Mouse (Mus musculus) kidney, adult 2 months (tissue): Measurements from ENCODE around the gene Apbb1ip. TPM values are rescaled to one million over a fixed set of nuclear protein-coding genes. Genes with fewer than 3 reads are reported as not detected.

Experiments
- DNase-seq: peaks from one replicate; pipeline ENCODE4 v3.0.0; 2021
- H3K27ac ChIP-seq: fragments of 200-500 bp; 2 replicates; pipeline ENCODE4 v1.5.1; 2012; ENCODE audit warnings: low read depth, low read length, control low read depth, inconsistent platforms; ENCODE audit not compliant: insufficient read depth
- H3K27me3 ChIP-seq: fragments of 200-500 bp; replicated peaks from 2 replicates; pipeline ENCODE4 v1.6.1; 2012; ENCODE audit warnings: mild to moderate bottlenecking, moderate library complexity, low read length, inconsistent platforms; ENCODE audit not compliant: control insufficient read depth, insufficient read depth
- H3K36me3 ChIP-seq: fragments of 200-500 bp; 2 replicates; pipeline ENCODE4 v1.6.1; 2012; ENCODE audit warnings: mild to moderate bottlenecking, moderate library complexity, low read length, inconsistent platforms; ENCODE audit not compliant: control insufficient read depth, insufficient read depth
- H3K4me1 ChIP-seq: fragments of 200-500 bp; 2 replicates; pipeline ENCODE4 v1.6.1; 2011; ENCODE audit warnings: low read length; ENCODE audit not compliant: control insufficient read depth, insufficient read depth
- H3K4me3 ChIP-seq: fragments of 200-500 bp; 2 replicates; pipeline ENCODE4 v1.5.1; 2011; ENCODE audit warnings: mild to moderate bottlenecking, low read depth, low read length, control low read depth; ENCODE audit not compliant: insufficient read depth
- CTCF ChIP-seq: fragments of 200-500 bp; conservative IDR thresholded peaks from 2 replicates; pipeline ENCODE4 v1.5.1; 2011; ENCODE audit warnings: low read depth, mild to moderate bottlenecking, control low read depth, low read length, moderate library complexity, mixed read lengths; ENCODE audit not compliant: insufficient read depth, insufficient read length
- POLR2A ChIP-seq: fragments of 200-500 bp; IDR thresholded peaks from one replicate; pipeline ENCODE4 v1.6.1; 2011; ENCODE audit warnings: low read depth, low read length, control low read depth
- WGBS: fragments of 180-500 bp; shearing (Covaris S2); methylation state at CpG from one replicate; pipeline ENCODE4 v1.1.7; 2018; 5-methylcytosine and 5-hydroxymethylcytosine counted together
- polyA plus RNA-seq: library from polyadenylated mRNA; depleted of rRNA; stranded (reverse); fragments of >200 nt; gene quantifications from 2 replicates; pipeline ENCODE4 v1.2.3, GENCODE M21; 2012; rRNA removed

Apbb1ip gene
- 0.69 and 2.0 TPM in 2 replicates for polyA plus RNA-seq

DNA sequence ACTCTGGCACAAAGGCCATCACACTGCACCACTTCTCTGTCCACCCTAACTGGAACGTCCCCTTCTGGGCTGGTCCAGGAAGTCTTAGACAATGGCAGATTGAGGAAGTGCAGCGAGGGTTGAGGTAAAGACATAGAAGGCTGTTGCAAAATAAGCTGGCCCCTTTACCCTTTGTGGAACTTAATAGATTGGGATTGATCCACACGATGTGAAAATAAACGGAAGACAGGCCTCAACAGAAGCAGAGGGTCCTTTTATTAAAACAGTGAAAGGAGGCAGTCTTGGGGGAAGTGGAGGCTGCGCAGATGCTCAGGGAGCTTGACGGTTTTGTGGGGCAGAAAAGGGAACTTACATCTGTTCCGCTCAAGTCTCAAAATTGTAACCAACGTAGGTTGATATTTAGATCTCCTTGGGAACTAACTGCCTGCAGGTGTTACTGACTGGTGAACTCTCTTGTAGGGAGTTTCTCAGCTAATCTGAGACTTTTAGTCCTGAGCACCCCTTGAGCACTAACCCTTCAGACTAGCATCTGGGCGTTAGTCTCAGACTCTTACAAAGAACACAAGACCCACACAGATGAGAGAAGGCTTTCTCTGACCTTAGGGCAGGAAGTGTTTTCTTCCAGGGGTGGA is at the start of gene Apbb1ip:
Apbb1ip (plus strand) TSS at position 546 of the 632 bp plus-strand sequence.
- peak; percentile 16 for DNase-seq
- 33% methylated on average over 9 of the region's 9 CpGs for WGBS
- H3K27ac ChIP-seq: no peak within 1 kb of the TSS

DNA sequence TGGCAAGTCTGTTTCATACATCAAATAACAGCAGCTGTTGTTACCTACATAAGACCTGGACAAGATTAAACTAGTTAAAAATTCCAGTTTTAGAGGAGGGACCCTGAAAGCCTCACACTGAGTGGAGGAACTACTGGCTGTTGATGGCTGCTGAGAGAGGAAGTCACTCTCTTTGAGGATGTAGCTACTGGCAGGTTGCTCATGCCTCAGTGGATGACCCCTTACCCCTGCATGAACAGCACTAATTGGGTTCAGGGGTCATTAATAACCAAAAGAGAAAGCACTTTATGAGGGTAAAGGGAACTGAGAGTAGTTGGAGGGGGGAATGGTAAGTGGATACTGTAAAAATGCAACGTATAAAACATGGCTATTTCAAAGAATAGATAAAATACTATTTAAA is 46.8 kb upstream of the Apbb1ip start:
- Histone ChIP-seq H3K27ac (no peak overlapping the region), H3K4me3 (no peak overlapping the region), H3K36me3 (no peaks in the 10 kb centered on the region), H3K27me3 (no peaks in the 10 kb centered on the region), H3K4me1 (no peaks in the 10 kb centered on the region)
- no peak for DNase-seq
- no peak for TF ChIP-seq POLR2A
- no peak for TF ChIP-seq CTCF
- 61% methylated on average over 1 of the region's 1 CpGs for WGBS

More for the DNA sequence above, at the start of gene Apbb1ip:
- H3K36me3 ChIP-seq: no peaks in the 10 kb centered on the region
- no peak for TF ChIP-seq CTCF
- no peak for TF ChIP-seq POLR2A
- peak within 1 kb of the TSS; percentile 40 for H3K4me3 ChIP-seq
- 0 out of 2 replicates have a peak, but pooled peaks cover 1% of the 10 kb centered on the region for H3K27me3 ChIP-seq
- no peaks in the 10 kb centered on the region for H3K4me1 ChIP-seq

DNA sequence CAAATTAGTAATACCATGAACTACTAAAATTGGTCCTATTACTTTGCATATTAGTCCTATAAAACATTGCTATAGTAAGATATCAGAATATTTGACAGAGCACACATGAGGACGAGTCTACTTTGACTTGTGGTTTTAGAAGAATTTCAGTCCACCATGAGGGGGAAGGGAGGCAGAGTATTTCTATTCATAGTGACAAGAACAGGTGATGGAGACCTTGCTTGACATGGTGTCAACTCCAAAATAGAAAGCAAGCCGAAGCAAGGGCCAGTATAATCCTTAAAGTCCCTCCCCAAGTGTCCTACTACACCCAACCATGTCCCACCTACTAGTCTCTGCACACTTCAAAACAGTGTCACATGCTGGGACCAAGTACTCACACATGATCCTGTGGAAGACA is 37.8 kb upstream of the Apbb1ip start:
- H3K36me3 ChIP-seq: no peaks in the 10 kb centered on the region
- TF ChIP-seq CTCF: no peak
- TF ChIP-seq POLR2A: no peak
- no peaks in the 10 kb centered on the region for H3K4me1 ChIP-seq
- no peak overlapping the region for H3K4me3 ChIP-seq
- WGBS: 76% methylated on average over 2 of the region's 2 CpGs
- H3K27me3 ChIP-seq: no peaks in the 10 kb centered on the region
- no peak for DNase-seq
- no peak overlapping the region for H3K27ac ChIP-seq

DNA sequence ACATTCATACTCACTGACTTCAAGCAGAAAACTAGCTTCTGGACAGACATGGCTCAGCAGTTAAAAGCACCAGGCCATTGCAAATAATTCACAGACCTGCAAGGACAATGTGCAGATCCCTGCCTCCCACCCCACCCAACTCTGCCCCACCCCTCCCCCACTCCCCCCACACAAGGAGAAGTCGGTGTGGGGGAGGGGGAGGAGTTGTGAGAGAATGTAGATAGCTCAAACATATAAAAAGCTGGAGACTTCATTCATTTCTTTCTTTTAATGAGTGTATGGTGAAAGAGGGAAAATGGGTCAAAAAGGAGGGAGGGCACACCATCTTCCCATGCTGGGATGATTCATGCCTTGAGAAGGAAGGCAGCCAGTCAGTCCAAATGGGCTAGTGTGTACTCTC is 34.5 kb upstream of the Apbb1ip start:
- WGBS: 34% methylated on average over 1 of the region's 1 CpGs
- TF ChIP-seq CTCF (no peak), POLR2A (no peak)
- Histone ChIP-seq H3K27me3 (no peaks in the 10 kb centered on the region), H3K27ac (no peak overlapping the region), H3K4me3 (no peak overlapping the region), H3K4me1 (no peaks in the 10 kb centered on the region), H3K36me3 (no peaks in the 10 kb centered on the region)
- peak; percentile 38 for DNase-seq

DNA sequence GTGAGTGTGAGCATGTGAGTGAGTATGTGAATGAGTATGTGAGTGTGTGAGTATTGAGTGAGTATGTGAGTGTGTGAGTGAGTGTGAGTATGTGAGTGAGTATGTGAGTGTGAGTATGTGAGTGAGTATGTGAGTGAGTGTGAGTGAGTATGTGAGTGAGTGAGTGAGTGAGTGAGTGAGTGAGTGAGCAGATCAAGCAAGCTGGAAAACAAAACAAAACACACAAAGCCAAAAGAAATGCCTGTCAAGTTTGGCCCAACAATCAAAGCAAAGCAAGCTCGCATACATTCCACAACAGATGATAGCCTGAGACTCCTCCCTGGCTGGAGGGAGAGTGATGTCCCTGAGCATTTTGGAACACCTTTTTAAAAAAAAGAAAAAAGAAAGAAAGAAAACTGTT is 33.5 kb upstream of the Apbb1ip start:
- Histone ChIP-seq H3K4me1 (no peaks in the 10 kb centered on the region), H3K36me3 (no peaks in the 10 kb centered on the region), H3K4me3 (no peak overlapping the region), H3K27ac (no peak overlapping the region), H3K27me3 (no peaks in the 10 kb centered on the region)
- no peak for DNase-seq
- 89% methylated on average over 1 of the region's 1 CpGs for WGBS
- TF ChIP-seq POLR2A (no peak), CTCF (no peak)

DNA sequence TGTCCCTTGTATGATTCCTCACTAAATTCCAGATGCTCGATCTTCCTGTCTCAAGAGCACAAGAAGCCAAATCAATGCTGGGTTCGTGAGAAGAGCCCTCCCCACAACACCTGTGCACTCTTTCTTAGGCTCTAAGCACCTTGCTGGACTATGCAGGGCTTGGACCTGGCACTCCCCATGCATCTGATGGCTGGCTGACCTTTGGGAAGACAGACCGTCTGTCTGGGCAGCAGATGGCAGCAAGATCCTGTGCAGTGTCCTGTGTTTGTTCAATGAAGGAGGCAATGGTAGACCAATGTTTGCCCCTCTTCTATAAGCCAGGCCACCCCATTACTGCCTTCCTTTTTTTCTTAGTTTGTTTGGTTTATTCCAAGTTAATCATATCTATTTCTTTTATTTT is 32.7 kb upstream of the Apbb1ip start:
- 65% methylated on average over 3 of the region's 3 CpGs for WGBS
- H3K27ac ChIP-seq: no peak overlapping the region
- no peaks in the 10 kb centered on the region for H3K36me3 ChIP-seq
- no peaks in the 10 kb centered on the region for H3K4me1 ChIP-seq
- TF ChIP-seq POLR2A (no peak), CTCF (peak; percentile 45)
- H3K4me3 ChIP-seq: no peak overlapping the region
- peak; percentile 12 for DNase-seq
- H3K27me3 ChIP-seq: no peaks in the 10 kb centered on the region

DNA sequence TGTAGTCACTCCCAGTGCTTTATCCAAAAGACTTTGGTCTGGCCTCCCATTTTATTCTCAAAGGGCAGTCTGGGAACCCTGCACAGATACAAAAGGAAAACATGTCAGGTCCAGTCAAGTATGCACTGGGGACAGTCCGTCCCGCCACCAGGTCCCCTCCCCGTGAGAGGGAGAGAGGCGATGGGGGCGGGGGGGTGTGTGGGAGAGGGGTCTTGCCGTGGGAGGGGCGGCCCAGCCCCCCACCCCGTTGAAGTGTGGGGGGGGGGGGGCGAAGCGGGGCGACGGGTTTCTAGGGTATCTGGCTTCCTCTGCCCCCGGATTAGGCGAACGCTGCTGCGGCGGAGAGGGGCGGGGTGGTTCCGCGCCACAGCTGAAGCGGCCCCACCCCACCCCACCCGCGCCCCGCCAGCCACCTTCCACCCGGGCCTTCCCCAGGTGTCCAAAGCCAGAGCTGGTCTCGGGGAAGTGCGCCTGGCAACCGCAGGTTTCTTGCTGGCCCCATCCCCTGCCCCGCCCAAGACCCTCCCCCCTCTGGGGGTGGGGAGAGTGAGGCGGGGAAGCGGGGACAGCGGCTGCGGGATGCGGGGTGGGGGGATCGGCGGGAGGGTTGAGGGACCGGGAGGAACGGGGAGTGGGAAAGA is 29.7 kb upstream of the Apbb1ip start:
- 2% methylated on average over 27 of the region's 38 CpGs for WGBS
- TF ChIP-seq CTCF (no peak), POLR2A (no peak)
- no peak overlapping the region for H3K27ac ChIP-seq
- H3K36me3 ChIP-seq: no peaks in the 10 kb centered on the region
- no peak overlapping the region for H3K4me3 ChIP-seq
- H3K27me3 ChIP-seq: no peaks in the 10 kb centered on the region
- peak; percentile 37 for DNase-seq
- no peaks in the 10 kb centered on the region for H3K4me1 ChIP-seq
